Mouse (Mus musculus) CH12.LX (cell line): Measurements from ENCODE around the gene Wwc2. TPM values are rescaled to one million over a fixed set of nuclear protein-coding genes. Genes with fewer than 3 reads are reported as not detected.

Experiments used
- DNase-seq: peaks from one replicate; pipeline ENCODE4 v3.0.0-alpha.2; 2013; ENCODE audit errors: extremely low read depth
- H3K27ac ChIP-seq: 2 replicates; pipeline ENCODE4 v1.5.1; 2012; ENCODE audit warnings: low read depth, mild to moderate bottlenecking, control low read depth, moderate library complexity; ENCODE audit not compliant: insufficient read depth
- H3K27me3 ChIP-seq: replicated peaks from 2 replicates; pipeline ENCODE3; 2012; ENCODE audit warnings: inconsistent platforms
- H3K36me3 ChIP-seq, 2 experiments: replicated peaks in 1 of 2; 2 replicates each; pipeline versions ENCODE3 to v1.6.1; 2012; ENCODE audit warnings: inconsistent platforms in 1 of 2, low read length in 1 of 2, mild to moderate bottlenecking in 1 of 2, mixed read lengths in 1 of 2, moderate library complexity in 1 of 2; ENCODE audit not compliant: control insufficient read depth in 1 of 2, insufficient read depth in 1 of 2
- H3K4me1 ChIP-seq, 2 experiments: 2 replicates each; pipeline ENCODE4 v1.6.1; 2012; ENCODE audit warnings: inconsistent platforms in 1 of 2, moderate library complexity in 1 of 2; ENCODE audit not compliant: insufficient read depth in 2 of 2, control insufficient read depth in 1 of 2
- H3K4me2 ChIP-seq: 2 replicates; pipeline ENCODE4 v1.6.1; 2012; ENCODE audit warnings: low read depth, mild to moderate bottlenecking, control low read depth; ENCODE audit not compliant: poor library complexity, insufficient read depth, severe bottlenecking
- H3K4me3 ChIP-seq, 3 experiments: fragments of 150-350 bp in 1 of 3; sonication (generic) in 1 of 3; replicated peaks in 1 of 3; 2 replicates each; pipeline versions ENCODE3 to v1.5.1; 2011 to 2012; ENCODE audit warnings: low read depth in 2 of 3, low read length in 2 of 3, mild to moderate bottlenecking in 2 of 3, moderate library complexity in 2 of 3, control low read depth in 1 of 3, improper control_type of control experiment in 1 of 3, inconsistent platforms in 1 of 3, mixed read lengths in 1 of 3; ENCODE audit not compliant: poor library complexity in 1 of 3
- H3K79me2 ChIP-seq: replicated peaks from 2 replicates; pipeline ENCODE4 v1.6.1; 2012; ENCODE audit warnings: mild to moderate bottlenecking, moderate library complexity; ENCODE audit not compliant: control insufficient read depth, poor library complexity, insufficient read depth, severe bottlenecking; ENCODE audit errors: extremely low read depth
- H3K9ac ChIP-seq: 2 replicates; pipeline ENCODE4 v1.6.1; 2012; ENCODE audit warnings: low read depth, mild to moderate bottlenecking, control low read depth, moderate library complexity; ENCODE audit not compliant: insufficient read depth
- H3K9me3 ChIP-seq: replicated peaks from 2 replicates; pipeline ENCODE3; 2012; ENCODE audit warnings: low read length, inconsistent platforms, mixed read lengths
- CHD1 ChIP-seq: IDR thresholded peaks from 2 replicates; pipeline ENCODE4 v1.6.1; 2012; ENCODE audit warnings: low read depth, low read length, improper control_type of control experiment, inconsistent platforms
- E2F4 ChIP-seq: IDR thresholded peaks from 2 replicates; pipeline ENCODE4 v1.6.1; 2011; ENCODE audit warnings: low read depth, low read length, improper control_type of control experiment; ENCODE audit not compliant: insufficient replicate concordance
- EP300 ChIP-seq: IDR thresholded peaks from 2 replicates; pipeline ENCODE4 v1.6.1; 2011; ENCODE audit warnings: low read length, improper control_type of control experiment
- ETS1 ChIP-seq: conservative IDR thresholded peaks from 2 replicates; pipeline ENCODE4 v1.6.1; 2012; ENCODE audit warnings: low read depth, mild to moderate bottlenecking, inconsistent platforms, low read length, improper control_type of control experiment, moderate library complexity
- GABPA ChIP-seq: IDR thresholded peaks from 2 replicates; pipeline ENCODE4 v1.6.1; 2012; ENCODE audit warnings: low read depth, low read length, improper control_type of control experiment, inconsistent platforms; ENCODE audit not compliant: insufficient replicate concordance
- IRF4 ChIP-seq: IDR thresholded peaks from 2 replicates; pipeline ENCODE4 v1.6.1; 2014; ENCODE audit warnings: low read depth, mild to moderate bottlenecking, inconsistent platforms, low read length, improper control_type of control experiment
- JUN ChIP-seq: IDR thresholded peaks from 2 replicates; pipeline ENCODE4 v1.6.1; 2011; ENCODE audit warnings: low read depth, mild to moderate bottlenecking, low read length, improper control_type of control experiment, moderate library complexity; ENCODE audit not compliant: insufficient read depth
- JUND ChIP-seq: conservative IDR thresholded peaks from 2 replicates; pipeline ENCODE4 v1.6.1; 2011; ENCODE audit warnings: low read depth, low read length, improper control_type of control experiment
- MAFK ChIP-seq: IDR thresholded peaks from 2 replicates; pipeline ENCODE4 v1.6.1; 2011; ENCODE audit warnings: low read length, improper control_type of control experiment; ENCODE audit not compliant: insufficient replicate concordance
- MAZ ChIP-seq: IDR thresholded peaks from 2 replicates; pipeline ENCODE4 v1.6.1; 2012; ENCODE audit warnings: low read depth, mild to moderate bottlenecking, inconsistent platforms, low read length, improper control_type of control experiment, moderate library complexity
- MEF2A ChIP-seq: IDR thresholded peaks from 2 replicates; pipeline ENCODE4 v1.6.1; 2014; ENCODE audit warnings: low read depth, mild to moderate bottlenecking, inconsistent platforms, low read length, improper control_type of control experiment, borderline replicate concordance
- MXI1 ChIP-seq: IDR thresholded peaks from 2 replicates; pipeline ENCODE4 v1.6.1; 2011; ENCODE audit warnings: mild to moderate bottlenecking, low read depth, low read length, improper control_type of control experiment
- NRF1 ChIP-seq: IDR thresholded peaks from 2 replicates; pipeline ENCODE4 v1.6.1; 2014; ENCODE audit warnings: low read depth, mild to moderate bottlenecking, inconsistent platforms, low read length, improper control_type of control experiment, moderate library complexity
- POLR2AphosphoS2 ChIP-seq: IDR thresholded peaks from 2 replicates; pipeline ENCODE4 v1.6.1; 2011; ENCODE audit warnings: low read depth, low read length, improper control_type of control experiment
- SIN3A ChIP-seq: IDR thresholded peaks from 2 replicates; pipeline ENCODE4 v1.6.1; 2012; ENCODE audit warnings: low read length, improper control_type of control experiment, inconsistent platforms
- TBP ChIP-seq: conservative IDR thresholded peaks from 2 replicates; pipeline ENCODE4 v1.6.1; 2011; ENCODE audit warnings: low read depth, low read length, improper control_type of control experiment
- TCF12 ChIP-seq: IDR thresholded peaks from 2 replicates; pipeline ENCODE4 v1.6.1; 2014; ENCODE audit warnings: low read depth, mild to moderate bottlenecking, inconsistent platforms, low read length, improper control_type of control experiment
- USF1 ChIP-seq: IDR thresholded peaks from 2 replicates; pipeline ENCODE4 v1.6.1; 2014; ENCODE audit warnings: low read depth, mild to moderate bottlenecking, inconsistent platforms, low read length, improper control_type of control experiment
- USF2 ChIP-seq: conservative IDR thresholded peaks from 2 replicates; pipeline ENCODE4 v1.6.1; 2011; ENCODE audit warnings: low read depth, low read length, improper control_type of control experiment
- dilution Hi-C: fragments of 300-500 bp; cut with MboI; formaldehyde crosslinking; loops from 2 replicates; pipeline ENCODE4 v1.14.3; 2020; ENCODE audit warnings: low sequenced_read_pairs; ENCODE audit not compliant: extremely low pct_unique_long_range_greater_than_20kb, extremely low pct_ligation_motif_present
- in situ Hi-C: fragments of 300-500 bp; cut with MboI; formaldehyde crosslinking; loops from 3 replicates; pipeline ENCODE4 v1.14.3; 2019; ENCODE audit warnings: low sequenced_read_pairs, low pct_ligation_motif_present, low pct_unique_long_range_greater_than_20kb, mixed read lengths
- polyA plus RNA-seq: library from polyadenylated mRNA; unstranded; fragments of >175 nt; gene quantifications from 2 replicates; pipeline ENCODE4 v1.2.1, GENCODE M21; 2012; ENCODE audit warnings: low read depth; ENCODE audit not compliant: insufficient read length
- total RNA-seq, 2 experiments: library from RNA; depleted of rRNA; stranded (reverse); fragments of 300-350 nt in 1 of 2; fragments of >200 nt in 1 of 2; gene quantifications; 2 replicates each; pipeline ENCODE4 v1.2.3; 2012 to 2014

Gene Wwc2
- total and polyA plus RNA-seq, 3 experiments, result 0.04 to 1.1 (median 0.32) TPM

DNA sequence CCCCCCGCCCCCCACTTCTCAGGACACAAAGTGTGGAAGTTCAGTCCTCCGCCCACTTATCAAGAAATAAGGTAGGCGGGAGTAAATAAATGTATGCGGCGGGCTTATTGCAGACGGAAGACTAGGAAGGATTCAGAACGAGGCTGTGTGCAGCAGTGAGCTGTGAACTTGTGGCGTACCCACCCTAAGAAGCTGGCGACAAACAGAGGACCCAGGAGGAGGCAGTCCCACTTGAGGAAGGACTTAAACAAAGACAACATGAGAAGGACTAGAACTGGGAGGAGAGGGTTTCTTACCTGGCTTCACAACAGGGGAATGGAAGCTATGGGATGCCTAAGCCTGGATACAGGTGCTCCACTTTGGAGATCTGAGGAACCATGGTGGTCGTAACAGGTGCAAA is 147.1 kb downstream of the Wwc2 start:
- Histone ChIP-seq H3K36me3 (peaks cover 0 to 2% of the 10 kb centered on the region in 2 experiments), H3K9me3 (peaks cover 2% of the 10 kb centered on the region), H3K79me2 (no peaks in the 10 kb centered on the region), H3K27me3 (no peaks in the 10 kb centered on the region), H3K4me2 (no peak overlapping the region), H3K4me1 (no peaks in the 10 kb centered on the region), H3K27ac (no peak overlapping the region), H3K4me3 (no peak overlapping the region), H3K9ac (no peak overlapping the region)
- no peak for DNase-seq
- in situ Hi-C loops (no loop called here), dilution Hi-C loops (no loop called here)
- TF ChIP-seq NRF1 (no peak), TBP (no peak), JUND (no peak), SIN3A (no peak)

- TF ChIP-seq USF2 (no peak), MXI1 (no peak), TCF12 (no peak), USF1 (no peak), JUND (no peak), JUN (no peak), POLR2AphosphoS2 (no peak), IRF4 (no peak), MEF2A (no peak), MAFK (no peak), EP300 (no peak)
- H3K9me3 ChIP-seq, result peaks cover 2% of the 10 kb centered on the region
- no peak overlapping the region for H3K9ac ChIP-seq
- no peak overlapping the region for H3K4me3 ChIP-seq
- no peaks in the 10 kb centered on the region for H3K27me3 ChIP-seq
- H3K36me3 ChIP-seq, result peaks cover 0 to 2% of the 10 kb centered on the region in 2 experiments
- no peak overlapping the region for H3K27ac ChIP-seq
- no peaks in the 10 kb centered on the region for H3K79me2 ChIP-seq
- in situ Hi-C loops, result no loop called here
- no peaks in the 10 kb centered on the region for H3K4me1 ChIP-seq
- dilution Hi-C loops, result no loop called here
- H3K4me2 ChIP-seq, result no peak overlapping the region
- DNase-seq, result no peak
Observed at GRCm38 (mm10) chr8:47843063-47843462, 147.7 kb downstream of the Wwc2 start.

- dilution Hi-C loops, result no loop called here
- H3K4me2 ChIP-seq, result no peak overlapping the region
- TF ChIP-seq GABPA, result no peak
- TF ChIP-seq CHD1, result no peak
- no peak for TF ChIP-seq SIN3A
- no peak for TF ChIP-seq MAZ
- no peak for TF ChIP-seq MEF2A
- TF ChIP-seq ETS1, result no peak
- TF ChIP-seq EP300, result no peak
- TF ChIP-seq E2F4, result no peak
- no peak for TF ChIP-seq IRF4
- TF ChIP-seq TCF12, result no peak
- TF ChIP-seq MXI1, result no peak
- H3K79me2 ChIP-seq, result no peaks in the 10 kb centered on the region
- no peaks in the 10 kb centered on the region for H3K36me3 ChIP-seq
- no peak overlapping the region for H3K4me3 ChIP-seq
- DNase-seq, result no peak
- H3K4me1 ChIP-seq, result no peaks in the 10 kb centered on the region
- no peak overlapping the region for H3K9ac ChIP-seq
- in situ Hi-C loops, result no loop called here
- H3K27ac ChIP-seq, result no peak overlapping the region
- H3K9me3 ChIP-seq, result no peaks in the 10 kb centered on the region
- no peaks in the 10 kb centered on the region for H3K27me3 ChIP-seq
Observed at GRCm38 (mm10) chr8:47833944-47834343, 156.8 kb downstream of the Wwc2 start.
